Mouse (Mus musculus): ENCODE measurements around the gene A630095N17Rik. TPM values are rescaled to one million over a fixed set of nuclear protein-coding genes. Genes with fewer than 3 reads are reported as not detected.

A630095N17Rik gene
- polyA plus RNA-seq, 1 experiment from 2014 or later: not detected

DNA sequence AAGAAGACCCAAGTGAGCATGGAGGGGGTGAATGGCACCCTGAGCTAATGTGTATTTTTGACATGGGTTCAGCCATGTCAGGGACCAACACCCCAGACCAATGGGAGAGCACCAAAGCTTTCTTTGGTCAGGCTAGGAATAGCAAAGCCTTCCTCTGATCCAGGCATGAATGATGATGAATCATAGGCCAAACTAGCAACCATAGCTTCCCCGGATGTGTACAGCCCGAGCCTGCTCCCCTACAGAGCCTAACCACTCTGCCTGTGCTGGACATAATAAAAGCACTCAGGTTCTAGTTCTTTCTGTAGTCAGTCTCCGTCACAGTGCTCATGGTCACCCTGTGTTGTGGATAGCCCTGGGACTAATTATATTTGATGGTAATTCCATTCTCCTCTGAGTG is 10.4 kb downstream of the A630095N17Rik start:
- H3K27me3 ChIP-seq (replicated peaks): peaks cover 64% of the 10 kb centered on the region
- H3K27ac ChIP-seq (replicated peaks): no peak overlapping the region
- ATAC-seq (ENCODE audit: extremely low read depth, insufficient number of reproducible peaks, low FRiP score, low TSS enrichment): no peak
- no peaks in the 10 kb centered on the region for H3K9me3 ChIP-seq
- peaks cover 38% of the 10 kb centered on the region for H3K4me1 ChIP-seq
- no peak overlapping the region for H3K4me2 ChIP-seq
- 75% methylated on average over 3 of the region's 3 CpGs for WGBS
- no peak overlapping the region for H3K4me3 ChIP-seq
- H3K9ac ChIP-seq: no peak overlapping the region
- H3K36me3 ChIP-seq: no peaks in the 10 kb centered on the region

DNA sequence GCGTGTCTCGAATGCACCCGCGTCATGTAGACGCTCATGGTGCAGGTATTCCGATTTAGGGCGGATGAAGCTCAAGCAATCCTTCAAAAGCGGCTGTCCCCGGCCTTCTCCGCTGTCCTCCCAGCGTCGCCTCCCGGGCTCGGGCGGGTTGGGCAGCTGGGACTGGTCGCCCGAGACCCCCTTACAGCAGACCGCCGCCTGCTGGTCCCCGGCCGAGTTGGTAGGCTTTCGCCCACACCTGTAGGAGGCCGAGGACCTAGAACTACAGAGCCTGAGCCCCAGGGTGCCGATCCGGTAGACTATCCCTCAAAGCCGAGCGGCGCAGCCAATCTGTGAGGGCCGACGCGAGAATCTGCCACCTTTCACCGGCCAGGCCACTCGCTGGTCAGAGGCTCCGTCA is 12.4 kb downstream of the A630095N17Rik start, which contains the start of gene Tuba4a:
TSS of gene Tuba4a (minus strand) at position 335 of the 400 bp plus-strand sequence.
- 1% methylated on average over 34 of the region's 34 CpGs for WGBS
- peaks cover 72% of the 10 kb centered on the region for H3K27me3 ChIP-seq (replicated peaks)
- peak within 1 kb of the TSS; percentile 99 for H3K4me2 ChIP-seq
- peaks cover 24% of the 10 kb centered on the region for H3K4me1 ChIP-seq
- H3K4me3 ChIP-seq: peak within 1 kb of the TSS; percentile 68
- H3K36me3 ChIP-seq: peaks cover 17% of the 10 kb centered on the region
- ATAC-seq (ENCODE audit: extremely low read depth, insufficient number of reproducible peaks, low FRiP score, low TSS enrichment): 0 out of 2 replicates have a peak, but pooled peaks have one; percentile 6
- H3K9me3 ChIP-seq: no peaks in the 10 kb centered on the region
- H3K9ac ChIP-seq: peak within 1 kb of the TSS; percentile 83
- H3K27ac ChIP-seq (replicated peaks): peak within 1 kb of the TSS; percentile 54

DNA sequence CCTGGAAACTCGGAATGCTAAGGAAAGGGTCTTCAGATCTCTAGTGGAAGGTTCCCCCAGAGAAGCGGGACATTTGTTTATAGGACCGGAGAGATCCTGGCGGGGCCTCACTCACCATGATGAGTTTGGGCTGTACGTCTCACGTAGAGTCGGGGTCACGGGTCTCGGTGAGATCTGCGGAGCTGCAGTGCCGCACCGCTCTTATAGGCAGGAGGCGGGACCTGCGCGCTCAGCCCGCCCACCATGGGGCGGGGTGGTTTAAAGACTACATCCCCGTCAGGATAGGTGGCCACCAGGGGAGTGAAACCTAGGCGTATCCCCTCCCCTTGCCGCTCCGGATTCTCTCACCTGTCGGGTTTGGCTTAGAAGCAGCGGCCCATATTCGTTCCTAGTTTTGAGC is 12.8 kb downstream of the A630095N17Rik start:
- H3K4me3 ChIP-seq: peak overlapping the region; percentile 68
- under 1% methylated on average over 24 of the region's 24 CpGs for WGBS
- peak overlapping the region; percentile 54 for H3K27ac ChIP-seq (replicated peaks)
- H3K36me3 ChIP-seq: peaks cover 21% of the 10 kb centered on the region
- peaks cover 24% of the 10 kb centered on the region for H3K4me1 ChIP-seq
- peaks cover 69% of the 10 kb centered on the region for H3K27me3 ChIP-seq (replicated peaks)
- peak overlapping the region; percentile 99 for H3K4me2 ChIP-seq
- peak overlapping the region; percentile 83 for H3K9ac ChIP-seq
- H3K9me3 ChIP-seq: no peaks in the 10 kb centered on the region
- ATAC-seq (ENCODE audit: extremely low read depth, insufficient number of reproducible peaks, low FRiP score, low TSS enrichment): peak; percentile 85

DNA sequence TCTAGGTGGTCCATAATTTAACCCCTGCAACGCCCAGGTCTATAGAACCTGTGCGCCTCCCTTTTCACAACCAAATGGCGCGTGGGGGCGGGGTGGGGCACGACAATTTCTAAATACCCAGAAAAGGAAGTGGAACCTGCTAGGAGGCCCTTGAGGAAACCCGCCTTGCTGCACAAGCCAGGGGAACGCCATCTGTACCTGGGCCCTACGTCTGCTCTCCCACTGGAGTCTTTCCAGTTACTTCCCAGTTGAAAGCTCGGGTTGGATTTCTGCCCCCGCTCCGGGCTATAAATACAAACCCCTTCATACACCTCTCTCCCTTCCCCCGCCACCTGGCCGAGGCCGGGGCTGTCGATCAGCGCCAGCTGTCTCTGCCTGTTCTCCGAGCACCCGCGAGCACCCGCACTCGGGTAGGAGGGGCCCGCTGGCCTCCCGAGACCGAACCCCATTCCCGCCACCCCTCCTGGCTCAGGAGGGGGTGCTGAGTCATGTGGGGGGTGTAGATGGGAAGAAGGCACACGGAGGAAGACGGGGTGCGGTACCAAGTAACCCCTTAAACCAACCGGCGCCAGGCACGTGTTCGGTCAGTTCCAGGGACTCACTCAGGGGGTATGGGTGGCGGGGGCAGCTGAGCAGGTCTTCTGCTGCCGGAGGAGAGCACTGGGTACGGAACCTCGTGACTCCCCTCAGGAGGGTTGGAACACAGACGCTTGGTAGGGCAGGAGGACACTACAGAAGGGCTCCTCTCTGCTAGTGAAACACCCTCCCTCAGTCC is 13.5 kb downstream of the A630095N17Rik start:
- Histone ChIP-seq H3K27me3 (replicated peaks) (peaks cover 69% of the 10 kb centered on the region), H3K27ac (replicated peaks) (peak overlapping the region; percentile 54), H3K36me3 (peaks cover 28% of the 10 kb centered on the region), H3K9ac (peak overlapping the region; percentile 83), H3K9me3 (no peaks in the 10 kb centered on the region), H3K4me1 (peaks cover 27% of the 10 kb centered on the region), H3K4me2 (peak overlapping the region; percentile 99), H3K4me3 (peak overlapping the region; percentile 68)
- peak; percentile 72 for ATAC-seq (ENCODE audit: extremely low read depth, insufficient number of reproducible peaks, low FRiP score, low TSS enrichment)
- 1% methylated on average over 38 of the region's 38 CpGs for WGBS

DNA sequence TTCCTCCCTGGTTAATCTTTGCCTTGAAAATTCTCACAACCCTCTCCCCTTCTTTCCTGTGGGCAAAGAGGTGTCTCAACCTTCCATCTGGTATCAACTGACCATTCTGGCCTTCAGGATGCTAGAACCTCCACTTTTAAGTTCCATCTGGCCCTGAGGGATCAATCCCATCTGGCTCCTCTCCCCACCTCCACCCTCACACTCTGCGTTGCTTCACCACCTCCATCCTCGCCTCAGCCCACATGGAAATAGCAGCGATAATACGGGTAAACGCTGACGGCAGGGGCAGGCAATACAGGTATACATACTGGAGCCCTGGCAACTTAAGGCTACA is 14.0 kb downstream of the A630095N17Rik start:
- Histone ChIP-seq H3K27me3 (replicated peaks) (peaks cover 69% of the 10 kb centered on the region), H3K27ac (replicated peaks) (peak overlapping the region; percentile 54; the same call in 1 of the 2 replicates)
- WGBS: 4% methylated on average over 6 of the region's 6 CpGs

DNA sequence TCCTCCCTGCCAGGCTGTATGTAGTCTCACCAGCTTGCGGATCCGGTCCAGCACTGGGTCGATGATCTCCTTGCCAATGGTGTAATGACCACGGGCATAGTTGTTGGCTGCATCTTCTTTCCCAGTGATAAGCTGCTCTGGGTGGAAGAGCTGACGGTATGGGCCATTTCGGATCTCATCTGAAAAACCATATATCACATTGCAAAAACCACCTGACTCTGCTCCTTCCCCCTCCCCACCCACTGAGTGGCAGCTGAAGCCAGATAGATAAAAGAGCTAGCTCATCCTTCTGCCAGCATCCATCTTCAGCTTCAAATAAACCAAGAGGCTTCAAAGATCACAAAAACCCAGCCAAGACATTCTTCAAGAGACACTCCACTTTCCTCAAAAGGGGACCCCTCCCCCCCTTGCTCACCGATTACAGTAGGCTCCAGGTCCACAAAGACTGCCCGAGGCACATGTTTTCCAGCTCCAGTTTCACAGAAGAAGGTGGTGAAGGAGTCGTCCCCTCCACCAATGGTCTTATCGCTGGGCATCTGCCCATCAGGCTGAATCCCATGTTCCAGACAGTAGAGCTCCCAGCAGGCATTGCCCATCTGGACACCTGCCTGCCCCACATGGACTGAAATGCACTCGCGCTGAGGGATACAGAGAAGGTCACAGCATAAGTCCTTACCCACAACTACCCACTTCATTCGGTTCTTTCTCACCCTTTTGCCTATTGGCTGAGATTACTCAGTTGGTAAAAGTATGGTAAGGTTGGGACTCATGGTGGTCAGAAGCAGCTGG is 14.9 kb downstream of the A630095N17Rik start:
- Histone ChIP-seq H3K4me2 (peak overlapping the region; percentile 99), H3K4me3 (peak overlapping the region; percentile 68), H3K4me1 (peaks cover 40% of the 10 kb centered on the region), H3K9ac (no peak overlapping the region; the same call in 1 of the 2 replicates), H3K9me3 (no peaks in the 10 kb centered on the region), H3K27me3 (replicated peaks) (peaks cover 61% of the 10 kb centered on the region), H3K36me3 (peaks cover 42% of the 10 kb centered on the region), H3K27ac (replicated peaks) (0 out of 2 replicates have a peak overlapping the region, but pooled peaks have one; percentile 18)
- no peak for ATAC-seq (ENCODE audit: extremely low read depth, insufficient number of reproducible peaks, low FRiP score, low TSS enrichment)
- WGBS: 67% methylated on average over 13 of the region's 13 CpGs

More for the DNA sequence above, 14.0 kb downstream of the A630095N17Rik start:
- Histone ChIP-seq H3K4me3 (peak overlapping the region; percentile 68), H3K4me2 (peak overlapping the region; percentile 99), H3K36me3 (peaks cover 34% of the 10 kb centered on the region), H3K9me3 (no peaks in the 10 kb centered on the region), H3K4me1 (peaks cover 33% of the 10 kb centered on the region), H3K9ac (peak overlapping the region; percentile 83)
- ATAC-seq (ENCODE audit: extremely low read depth, insufficient number of reproducible peaks, low FRiP score, low TSS enrichment): no peak

DNA sequence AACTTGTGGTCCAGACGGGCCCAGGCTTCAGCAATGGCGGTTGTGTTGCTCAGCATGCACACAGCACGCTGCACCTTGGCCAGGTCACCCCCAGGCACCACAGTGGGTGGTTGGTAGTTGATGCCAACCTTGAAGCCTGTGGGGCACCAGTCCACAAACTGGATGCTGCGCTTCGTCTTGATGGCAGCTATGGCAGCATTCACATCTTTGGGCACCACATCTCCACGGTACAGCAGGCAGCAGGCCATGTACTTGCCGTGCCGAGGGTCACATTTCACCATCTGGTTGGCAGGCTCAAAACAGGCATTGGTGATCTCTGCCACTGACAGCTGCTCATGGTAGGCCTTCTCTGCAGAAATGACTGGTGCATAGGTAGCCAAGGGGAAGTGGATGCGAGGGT is 16.1 kb downstream of the A630095N17Rik start:
- H3K27ac ChIP-seq (replicated peaks): no peak overlapping the region
- H3K4me3 ChIP-seq: no peak overlapping the region
- no peaks in the 10 kb centered on the region for H3K9me3 ChIP-seq
- H3K27me3 ChIP-seq (replicated peaks): peaks cover 49% of the 10 kb centered on the region
- H3K36me3 ChIP-seq: peaks cover 46% of the 10 kb centered on the region
- no peak overlapping the region for H3K4me2 ChIP-seq
- H3K4me1 ChIP-seq: peaks cover 50% of the 10 kb centered on the region
- 92% methylated on average over 9 of the region's 9 CpGs for WGBS
- no peak overlapping the region for H3K9ac ChIP-seq
- ATAC-seq (ENCODE audit: extremely low read depth, insufficient number of reproducible peaks, low FRiP score, low TSS enrichment): no peak

DNA sequence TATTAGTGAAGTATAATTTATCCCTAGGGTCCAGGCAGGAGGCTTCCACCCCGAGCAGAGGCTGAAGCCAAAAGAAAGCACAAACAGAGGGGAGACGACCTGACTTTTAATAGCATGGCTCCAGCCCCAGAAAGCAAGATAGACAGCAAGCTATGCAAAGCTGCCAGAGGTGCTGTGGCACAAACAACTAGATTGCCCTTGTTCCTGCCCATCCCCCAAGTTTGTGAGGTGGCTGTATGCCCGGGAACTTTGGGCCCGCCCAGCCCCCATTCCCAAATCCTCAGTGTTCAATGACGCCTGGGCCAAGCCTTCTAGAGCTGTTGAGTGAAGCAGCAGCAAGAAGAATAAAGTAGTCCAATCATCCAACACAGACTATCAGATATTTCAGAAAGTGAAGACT is 17.0 kb downstream of the A630095N17Rik start:
- Histone ChIP-seq H3K9ac (no peak overlapping the region), H3K27ac (replicated peaks) (no peak overlapping the region), H3K27me3 (replicated peaks) (peaks cover 41% of the 10 kb centered on the region), H3K9me3 (no peaks in the 10 kb centered on the region), H3K4me3 (no peak overlapping the region), H3K36me3 (peaks cover 46% of the 10 kb centered on the region), H3K4me2 (no peak overlapping the region), H3K4me1 (peaks cover 55% of the 10 kb centered on the region)
- 72% methylated on average over 5 of the region's 5 CpGs for WGBS
- ATAC-seq (ENCODE audit: extremely low read depth, insufficient number of reproducible peaks, low FRiP score, low TSS enrichment): no peak

DNA sequence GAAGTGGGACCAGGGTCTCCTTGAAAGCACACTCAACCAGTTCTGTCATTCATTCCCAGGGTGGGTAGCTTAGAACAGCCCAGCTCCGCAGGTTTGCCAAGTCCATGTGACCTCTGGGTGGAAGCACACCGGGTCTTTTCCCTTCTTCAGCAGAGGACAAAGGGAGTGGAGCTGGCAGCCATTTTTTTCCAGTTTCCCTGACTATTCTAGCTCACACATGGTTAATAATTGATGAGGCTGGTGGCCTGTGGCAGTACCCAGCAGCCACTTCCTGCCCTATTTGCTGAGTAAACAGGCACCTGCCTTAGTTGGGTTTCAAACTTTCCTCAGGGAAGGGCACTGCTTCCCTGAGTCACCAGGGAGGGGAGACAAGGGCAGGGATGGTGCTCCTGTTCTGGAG is 17.5 kb downstream of the A630095N17Rik start:
- Histone ChIP-seq H3K4me3 (no peak overlapping the region), H3K27ac (replicated peaks) (no peak overlapping the region)

DNA sequence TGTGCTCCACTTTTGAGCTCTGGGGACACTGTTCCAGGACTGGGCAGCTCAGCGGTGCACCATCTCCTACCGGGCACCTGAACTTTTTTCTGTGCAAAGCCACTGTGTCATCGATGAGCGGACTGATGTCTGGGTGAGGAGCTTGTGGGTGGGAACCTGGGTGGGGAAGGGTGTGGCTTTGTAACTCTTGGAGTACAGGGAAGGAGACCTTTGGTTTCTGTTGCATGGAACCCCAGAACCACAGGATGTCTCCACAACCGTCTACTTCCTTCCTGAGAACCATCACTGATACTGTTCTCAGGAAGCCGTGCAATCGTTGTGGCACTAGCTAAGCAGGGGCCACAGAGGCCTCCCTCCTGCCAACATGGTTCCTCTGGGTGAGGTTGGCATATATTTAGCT is 18.8 kb downstream of the A630095N17Rik start:
- Histone ChIP-seq H3K9me3 (no peaks in the 10 kb centered on the region), H3K4me3 (no peak overlapping the region), H3K4me2 (no peak overlapping the region), H3K27me3 (replicated peaks) (peaks cover 39% of the 10 kb centered on the region), H3K4me1 (peaks cover 56% of the 10 kb centered on the region), H3K27ac (replicated peaks) (no peak overlapping the region), H3K36me3 (peaks cover 46% of the 10 kb centered on the region), H3K9ac (no peak overlapping the region)
- ATAC-seq (ENCODE audit: extremely low read depth, insufficient number of reproducible peaks, low FRiP score, low TSS enrichment): no peak
- 70% methylated on average over 7 of the region's 7 CpGs for WGBS

More for the DNA sequence above, 17.5 kb downstream of the A630095N17Rik start:
- Histone ChIP-seq H3K36me3 (peaks cover 46% of the 10 kb centered on the region), H3K9me3 (no peaks in the 10 kb centered on the region), H3K4me1 (peaks cover 55% of the 10 kb centered on the region), H3K27me3 (replicated peaks) (peaks cover 41% of the 10 kb centered on the region), H3K4me2 (no peak overlapping the region), H3K9ac (no peak overlapping the region)
- 77% methylated on average over 2 of the region's 2 CpGs for WGBS
- no peak for ATAC-seq (ENCODE audit: extremely low read depth, insufficient number of reproducible peaks, low FRiP score, low TSS enrichment)

DNA sequence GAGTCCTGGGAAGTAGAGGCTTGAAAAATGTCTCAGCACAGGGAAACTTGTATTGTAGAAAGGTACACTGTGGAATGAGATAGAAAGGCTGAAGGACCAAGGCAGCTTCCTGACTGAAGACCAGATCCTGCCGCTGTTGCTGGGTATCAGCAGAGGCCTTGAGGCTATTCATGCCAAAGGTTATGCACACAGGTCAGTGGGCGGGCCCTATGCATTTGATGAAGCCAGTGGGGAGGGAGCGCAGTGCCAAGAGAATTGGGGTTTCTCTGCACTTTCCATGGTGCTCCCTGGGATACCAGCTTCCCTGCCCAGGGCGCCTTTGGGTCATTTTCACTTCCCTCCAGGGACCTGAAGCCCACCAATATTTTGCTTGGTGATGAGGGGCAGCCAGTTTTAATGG is 19.4 kb downstream of the A630095N17Rik start:
- peaks cover 34% of the 10 kb centered on the region for H3K27me3 ChIP-seq (replicated peaks)
- ATAC-seq (ENCODE audit: extremely low read depth, insufficient number of reproducible peaks, low FRiP score, low TSS enrichment): no peak
- H3K36me3 ChIP-seq: peaks cover 46% of the 10 kb centered on the region
- H3K4me2 ChIP-seq: peak overlapping the region; percentile 10; the same call in 1 of the 2 replicates
- no peaks in the 10 kb centered on the region for H3K9me3 ChIP-seq
- WGBS: 85% methylated on average over 4 of the region's 4 CpGs
- H3K27ac ChIP-seq (replicated peaks): no peak overlapping the region
- H3K4me1 ChIP-seq: peaks cover 50% of the 10 kb centered on the region
- H3K4me3 ChIP-seq: no peak overlapping the region
- no peak overlapping the region for H3K9ac ChIP-seq
